Mouse (Mus musculus) thymus, adult 2 months (tissue): Measurements from ENCODE around the gene Rbm38.

ENCODE experiments used
- CTCF ChIP-seq: fragments of 200-500 bp; IDR thresholded peaks from 2 replicates; pipeline ENCODE4 v1.5.1; 2012; ENCODE audit warnings: mild to moderate bottlenecking, control low read depth, low read length, moderate library complexity, borderline replicate concordance; ENCODE audit not compliant: control insufficient read depth, poor library complexity, insufficient read depth; ENCODE audit errors: extremely low read depth
- POLR2A ChIP-seq: fragments of 200-500 bp; IDR thresholded peaks from 2 replicates; pipeline ENCODE4 v1.6.1; 2012; ENCODE audit warnings: mild to moderate bottlenecking, low read length, control low read depth, moderate library complexity; ENCODE audit not compliant: control insufficient read depth, poor library complexity, insufficient read depth; ENCODE audit errors: extremely low read depth

GRCm38 (mm10) chr2:173010220-173010717 is 10.0 kb upstream of the Rbm38 start:
- TF ChIP-seq CTCF (no peak), POLR2A (no peak)
